Mouse (Mus musculus): Measurements from ENCODE around the gene Pacs1. TPM values are rescaled to one million over a fixed set of nuclear protein-coding genes. Genes with fewer than 3 reads are reported as not detected.
A peak's percentile ranks its signal among the peaks of the same experiment; 100 is the strongest.

The Pacs1 gene
- polyA plus RNA-seq, 1 experiment from 2014 or later, result 6.6 TPM

DNA sequence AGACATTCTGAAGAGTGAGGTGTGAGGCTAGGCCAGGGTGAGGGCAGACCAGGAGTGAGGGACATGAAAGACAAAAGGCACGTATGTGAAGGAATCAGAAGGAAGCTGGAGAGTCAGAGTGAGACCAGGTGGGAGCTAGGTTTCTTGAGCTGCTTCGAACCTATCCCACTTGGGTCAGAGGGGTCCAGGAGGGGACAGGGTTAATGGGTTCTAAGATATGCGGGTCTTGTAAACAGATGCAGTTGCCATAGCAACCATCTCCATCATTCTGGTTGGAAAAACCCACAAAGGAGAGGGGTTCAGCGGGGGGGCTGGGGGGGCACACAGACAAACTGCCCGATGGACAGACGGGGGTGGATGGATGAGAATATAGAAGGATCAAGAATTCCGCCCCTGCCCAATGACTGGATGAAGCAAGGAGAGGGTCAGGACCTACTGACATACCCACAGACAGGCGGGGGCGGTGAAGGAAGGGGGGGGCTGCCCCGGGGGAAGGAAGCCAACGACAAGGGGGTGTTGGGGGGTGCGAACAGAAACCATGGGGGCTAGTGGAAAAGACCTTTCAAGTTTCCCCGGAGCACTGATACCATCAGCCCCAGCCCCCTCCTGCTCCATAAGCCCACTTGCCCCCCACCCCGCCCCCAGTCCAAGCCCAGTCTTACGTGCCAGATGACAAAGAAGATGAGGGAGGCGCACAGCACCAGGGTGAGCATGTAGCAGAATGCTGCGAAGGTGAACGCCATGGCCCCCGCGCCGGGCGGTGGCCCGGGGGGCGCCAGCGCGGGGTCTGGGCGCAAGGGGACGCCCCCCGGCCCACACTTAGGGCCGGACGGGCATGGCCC, 175.2 kb downstream of the Pacs1 start:
- peaks cover 9% of the 10 kb centered on the region for H3K4me1 ChIP-seq (replicated peaks; ENCODE audit: control insufficient read depth, insufficient read depth, low read length)
- 0 out of 2 replicates have a peak, but pooled peaks cover 3% of the 10 kb centered on the region for H3K27me3 ChIP-seq (replicated peaks; ENCODE audit: control insufficient read depth, insufficient read depth, low read length)
- 6% methylated on average over 23 of the region's 31 CpGs for WGBS
- H3K4me3 ChIP-seq (ENCODE audit: low read depth, low read length), result peak overlapping the region; percentile 38
- H3K4me2 ChIP-seq (replicated peaks; ENCODE audit: low read depth), result peak overlapping the region; percentile 89
- no peak overlapping the region for H3K27ac ChIP-seq (ENCODE audit: low read depth, low read length)
- H3K9ac ChIP-seq (ENCODE audit: low read depth, low read length), result peak overlapping the region; percentile 57
- no peak for ATAC-seq
- no peaks in the 10 kb centered on the region for H3K9me3 ChIP-seq (ENCODE audit: control insufficient read depth)
- no peak for TF ChIP-seq CTCF (IDR thresholded peaks at IDR 0.05; ENCODE audit: low read depth)
- H3K36me3 ChIP-seq (ENCODE audit: control insufficient read depth, insufficient read depth), result peaks cover 46% of the 10 kb centered on the region

DNA sequence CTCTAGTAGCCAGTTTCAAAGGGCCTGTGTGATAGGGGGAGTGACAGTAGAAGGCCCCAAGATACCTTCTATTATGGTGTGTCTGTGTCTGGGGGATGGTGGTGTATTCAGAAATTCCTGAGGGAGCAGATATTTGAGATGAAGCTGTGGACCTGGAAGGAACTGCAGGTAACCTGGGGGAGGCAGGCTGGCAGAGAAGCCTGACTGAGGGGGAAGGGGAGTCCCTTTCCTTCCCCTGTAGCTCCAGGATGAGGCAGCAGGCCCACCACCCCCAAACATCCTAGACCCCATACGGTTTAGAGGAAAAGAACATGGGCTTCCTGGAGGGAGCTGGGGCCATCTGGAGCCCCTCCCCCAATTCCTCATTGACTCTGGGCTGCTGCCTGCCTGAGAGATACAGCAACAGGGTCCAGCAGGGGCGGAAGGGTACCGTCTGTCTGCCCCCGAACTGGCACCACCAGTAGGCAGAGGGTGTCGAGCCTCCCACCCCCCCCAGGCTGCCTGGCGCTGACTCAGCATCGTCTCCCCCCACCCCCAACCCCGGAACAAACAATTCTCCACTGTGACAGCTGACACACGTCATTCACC, 176.9 kb downstream of the Pacs1 start:
- Histone ChIP-seq H3K36me3 (ENCODE audit: control insufficient read depth, insufficient read depth) (peaks cover 46% of the 10 kb centered on the region), H3K27me3 (replicated peaks; ENCODE audit: control insufficient read depth, insufficient read depth, low read length) (0 out of 2 replicates have a peak, but pooled peaks cover 3% of the 10 kb centered on the region), H3K4me2 (replicated peaks; ENCODE audit: low read depth) (no peak overlapping the region), H3K9ac (ENCODE audit: low read depth, low read length) (no peak overlapping the region), H3K27ac (ENCODE audit: low read depth, low read length) (no peak overlapping the region), H3K4me1 (replicated peaks; ENCODE audit: control insufficient read depth, insufficient read depth, low read length) (peaks cover 9% of the 10 kb centered on the region), H3K4me3 (ENCODE audit: low read depth, low read length) (no peak overlapping the region), H3K9me3 (ENCODE audit: control insufficient read depth) (no peaks in the 10 kb centered on the region)
- 14% methylated on average over 9 of the region's 9 CpGs for WGBS
- ATAC-seq, result no peak
- TF ChIP-seq CTCF (IDR thresholded peaks at IDR 0.05; ENCODE audit: low read depth), result no peak

DNA sequence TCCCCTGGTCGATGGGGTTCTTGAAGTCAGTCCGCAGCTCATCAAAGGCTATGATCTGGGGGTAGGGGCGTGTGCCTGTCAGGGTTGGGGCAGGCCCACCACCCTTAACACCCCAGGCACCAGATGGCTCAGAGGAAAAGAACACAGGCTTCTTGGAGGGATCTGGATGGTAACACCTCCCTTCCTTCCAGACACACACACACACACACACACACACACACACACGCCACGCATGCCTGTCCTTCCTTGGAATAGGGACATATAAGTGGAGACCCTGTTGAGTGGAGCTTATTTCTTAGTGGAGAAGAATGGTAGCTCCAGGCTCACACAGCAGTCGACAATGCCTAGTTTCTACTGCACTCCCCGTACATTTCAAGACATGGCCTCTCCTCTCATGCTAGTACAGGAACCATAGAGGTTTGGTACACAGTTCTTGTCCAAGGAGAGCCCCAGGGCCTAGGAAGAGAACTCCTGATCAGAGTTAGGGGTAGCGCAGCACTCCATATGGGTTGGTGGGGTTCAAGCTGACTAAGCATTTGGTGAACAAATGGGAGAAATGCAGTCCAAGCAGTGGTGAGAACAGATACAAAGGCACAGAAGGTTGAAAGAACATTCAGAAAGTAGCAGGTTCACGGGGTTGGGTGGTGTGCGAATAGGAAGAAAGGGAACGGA, 178.0 kb downstream of the Pacs1 start:
- Histone ChIP-seq H3K4me3 (ENCODE audit: low read depth, low read length) (no peak overlapping the region), H3K36me3 (ENCODE audit: control insufficient read depth, insufficient read depth) (peaks cover 42% of the 10 kb centered on the region), H3K4me1 (replicated peaks; ENCODE audit: control insufficient read depth, insufficient read depth, low read length) (peaks cover 9% of the 10 kb centered on the region), H3K27me3 (replicated peaks; ENCODE audit: control insufficient read depth, insufficient read depth, low read length) (0 out of 2 replicates have a peak, but pooled peaks cover 3% of the 10 kb centered on the region), H3K27ac (ENCODE audit: low read depth, low read length) (no peak overlapping the region), H3K9ac (ENCODE audit: low read depth, low read length) (no peak overlapping the region), H3K4me2 (replicated peaks; ENCODE audit: low read depth) (no peak overlapping the region), H3K9me3 (ENCODE audit: control insufficient read depth) (no peaks in the 10 kb centered on the region)
- WGBS, result 45% methylated on average over 11 of the region's 11 CpGs
- TF ChIP-seq CTCF (IDR thresholded peaks at IDR 0.05; ENCODE audit: low read depth), result no peak
- ATAC-seq, result no peak

DNA sequence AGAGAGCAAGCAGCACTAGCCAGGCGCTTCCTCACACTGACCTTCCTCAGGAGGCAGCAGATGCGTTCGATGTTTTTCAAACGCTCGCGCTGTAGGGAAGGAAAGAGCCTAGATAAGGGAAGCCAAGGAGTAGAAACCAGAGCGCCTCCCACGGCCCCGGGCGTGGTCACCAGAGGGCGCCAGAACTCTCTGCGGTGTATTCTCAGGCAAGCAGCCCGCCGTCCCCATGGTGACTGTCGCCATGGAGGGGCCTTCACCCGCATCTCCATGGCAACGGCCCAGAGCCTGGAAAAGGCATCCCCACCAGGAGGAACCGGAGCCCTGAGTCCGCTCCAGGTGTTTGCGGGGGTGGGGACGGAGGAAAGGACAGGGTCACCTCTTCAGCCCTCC, 178.7 kb downstream of the Pacs1 start:
- Histone ChIP-seq H3K4me1 (replicated peaks; ENCODE audit: control insufficient read depth, insufficient read depth, low read length) (peaks cover 11% of the 10 kb centered on the region), H3K36me3 (ENCODE audit: control insufficient read depth, insufficient read depth) (peaks cover 41% of the 10 kb centered on the region), H3K4me3 (ENCODE audit: low read depth, low read length) (no peak overlapping the region), H3K27ac (ENCODE audit: low read depth, low read length) (no peak overlapping the region), H3K4me2 (replicated peaks; ENCODE audit: low read depth) (no peak overlapping the region), H3K9me3 (ENCODE audit: control insufficient read depth) (no peaks in the 10 kb centered on the region), H3K9ac (ENCODE audit: low read depth, low read length) (no peak overlapping the region), H3K27me3 (replicated peaks; ENCODE audit: control insufficient read depth, insufficient read depth, low read length) (0 out of 2 replicates have a peak, but pooled peaks cover 3% of the 10 kb centered on the region)
- WGBS, result under 1% methylated on average over 21 of the region's 21 CpGs
- ATAC-seq, result peak; percentile 33
- peak; percentile 94 for TF ChIP-seq CTCF (IDR thresholded peaks at IDR 0.05; ENCODE audit: low read depth)

DNA sequence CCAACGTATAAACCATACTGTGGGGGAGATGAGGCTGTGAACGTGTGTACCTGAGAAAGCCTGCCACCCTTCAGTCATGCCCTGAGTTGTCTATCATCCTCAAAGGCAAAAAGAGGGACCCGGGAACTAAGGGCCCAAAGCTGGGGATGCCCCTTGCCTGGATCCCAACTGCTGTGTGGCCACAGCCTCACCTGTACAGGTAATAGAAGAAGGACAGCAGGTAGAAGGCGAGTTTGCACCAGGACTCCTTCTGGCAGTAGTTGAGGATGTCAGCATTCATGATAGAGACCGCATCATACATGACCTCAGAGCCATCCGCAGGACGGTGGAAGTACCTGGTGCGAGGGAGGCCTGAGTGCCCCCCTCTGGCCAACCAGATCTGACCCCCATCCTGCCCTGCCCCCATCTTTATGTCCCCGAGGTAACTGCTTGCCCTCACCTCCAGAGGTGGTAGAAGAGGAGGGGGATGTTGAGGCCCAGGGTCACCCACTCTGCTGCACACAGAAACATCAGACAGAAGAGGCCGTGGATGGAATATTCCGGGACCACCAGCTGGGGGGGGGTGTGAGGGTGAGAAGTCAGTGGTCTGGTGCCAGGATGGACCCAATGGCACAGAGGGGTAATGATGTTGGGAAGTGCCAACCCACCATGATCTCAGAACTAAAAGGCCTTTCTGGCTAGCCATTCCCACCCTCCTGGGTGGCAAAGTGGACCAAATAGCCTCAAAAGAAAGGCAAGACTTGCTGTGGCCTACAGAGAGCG, 179.3 kb downstream of the Pacs1 start:
- 73% methylated on average over 12 of the region's 12 CpGs for WGBS
- no peak for TF ChIP-seq CTCF (IDR thresholded peaks at IDR 0.05; ENCODE audit: low read depth)
- Histone ChIP-seq H3K4me1 (replicated peaks; ENCODE audit: control insufficient read depth, insufficient read depth, low read length) (peaks cover 12% of the 10 kb centered on the region), H3K4me3 (ENCODE audit: low read depth, low read length) (no peak overlapping the region), H3K36me3 (ENCODE audit: control insufficient read depth, insufficient read depth) (peaks cover 39% of the 10 kb centered on the region), H3K9ac (ENCODE audit: low read depth, low read length) (no peak overlapping the region), H3K27me3 (replicated peaks; ENCODE audit: control insufficient read depth, insufficient read depth, low read length) (0 out of 2 replicates have a peak, but pooled peaks cover 3% of the 10 kb centered on the region), H3K27ac (ENCODE audit: low read depth, low read length) (no peak overlapping the region), H3K9me3 (ENCODE audit: control insufficient read depth) (no peaks in the 10 kb centered on the region), H3K4me2 (replicated peaks; ENCODE audit: low read depth) (no peak overlapping the region)
- ATAC-seq, result no peak
